Mouse (Mus musculus): Measurements from ENCODE around the gene Tsfm.

- no peak for TF ChIP-seq ZC3H11A (IDR thresholded peaks at IDR 0.05; ENCODE audit: low read depth, low read length)
- no peak for TF ChIP-seq CTCF (conservative IDR thresholded peaks at IDR 0.05 in 1 of 2, IDR thresholded peaks at IDR 0.05 in 1 of 2; ENCODE audit: low read depth in 2 of 2, low read length in 2 of 2)
- TF ChIP-seq ZKSCAN1 (IDR thresholded peaks at IDR 0.05; ENCODE audit: borderline replicate concordance, low read depth, low read length) = no peak
- no peak for TF ChIP-seq UBTF (IDR thresholded peaks at IDR 0.05; ENCODE audit: low read depth, low read length)
- no peak for TF ChIP-seq MEF2A (IDR thresholded peaks at IDR 0.05; ENCODE audit: borderline replicate concordance, low read depth, low read length)
- TF ChIP-seq EP300 (IDR thresholded peaks at IDR 0.05; ENCODE audit: low read length) = no peak
- no peak for TF ChIP-seq POLR2A (IDR thresholded peaks at IDR 0.05; ENCODE audit: low read depth, low read length)
Measured at GRCm38 (mm10) chr10:126984189-126985004, 46.2 kb downstream of the Tsfm start.

All from CH12.LX (cell line).